In genomic region chr7:97309461-97310340, GRCm38 (mm10) we compare ENCODE assay signal across 12 mouse cellular contexts. TPM values are rescaled to one million over a fixed set of nuclear protein-coding genes. Genes with fewer than 3 reads are reported as not detected.
DNase-seq lines count a peak whose midpoint lies in the region.
"Had no signal": no experiment of that assay in that cellular context is flagged by ENCODE, and none has a peak within 500 bp of the region (broad histone marks: within the 10 kb centered on the region; RNA-seq: fewer than 3 reads in every experiment).

No protein-coding gene starts in this region.

- DNase-seq in frontal cortex, postnatal 14 days (ENCODE audit: low spot score in 2 of 2): peak; percentile 2 to 3
- no peak for DNase-seq in frontal cortex, adult 2 months (ENCODE audit: extremely low spot score in 1 of 2, low spot score in 1 of 2)
- peak; percentile 0 to 2 for DNase-seq in layer of hippocampus, adult 8-10 months (ENCODE audit: low spot score in 2 of 2)
- no peak for DNase-seq in layer of hippocampus, adult 9-10 months (ENCODE audit: low spot score)
- peak; percentile 2 for DNase-seq in ovary, postnatal 36 days (ENCODE audit: low spot score)
- DNase-seq in ovary, postnatal 14 days (ENCODE audit: low spot score): no peak
- peak; percentile 2 for DNase-seq in urinary bladder, postnatal 14 days (ENCODE audit: low spot score)
- no peak for DNase-seq in urinary bladder, postnatal 36 days (ENCODE audit: low spot score in 2 of 2)
- DNase-seq: adrenal gland, adult 8-10 months; cerebellum, adult 11-12 months; kidney, adult 18-20 months; kidney, postnatal 25 days had no signal

RNA-seq across cellular contexts. Expression of gene Usp35, which starts 22.1 kb away (rescaled TPM):
- polyA plus RNA-seq in frontal cortex, adult 2 months (2012; rRNA removed): 17.1 and 18.8 TPM in 2 replicates
- 10 to 100 TPM; 17.7 to 24.2 (median 20.8) TPM for total RNA-seq in layer of hippocampus, adult 8-10 months (2022)

RNA-seq across cellular contexts. Expression of gene Kctd21, which starts 22.4 kb away (rescaled TPM):
- polyA plus RNA-seq in frontal cortex, adult 2 months (2012; rRNA removed): 13.5 and 14.0 TPM in 2 replicates
- total RNA-seq in layer of hippocampus, adult 8-10 months (2022): 10 to 100 TPM; 11.1 to 16.0 (median 13.0) TPM

Comparison
In these comparisons a context has a peak if more than half of its experiments do, and no peak if none do; other contexts are left out.
1. DNase-seq: peak in frontal cortex, postnatal 14 days (2 of 2), layer of hippocampus, adult 8-10 months (2 of 2), ovary, postnatal 36 days (single experiment) and urinary bladder, postnatal 14 days (single experiment); none in frontal cortex, adult 2 months (0 of 2), layer of hippocampus, adult 9-10 months (single experiment), ovary, postnatal 14 days (single experiment) and urinary bladder, postnatal 36 days (0 of 2).